Mouse (Mus musculus): ENCODE measurements around the gene Sap25. TPM values are rescaled to one million over a fixed set of nuclear protein-coding genes. Genes with fewer than 3 reads are reported as not detected.
"Not testable (repeated sequence)": the region's sequence is repeated elsewhere in the genome, so short reads cannot be mapped to it uniquely, and the experiment has no call there.

Gene Sap25
- 1 to 10 TPM; 2.7 to 4.5 TPM for total RNA-seq (2021)

DNA sequence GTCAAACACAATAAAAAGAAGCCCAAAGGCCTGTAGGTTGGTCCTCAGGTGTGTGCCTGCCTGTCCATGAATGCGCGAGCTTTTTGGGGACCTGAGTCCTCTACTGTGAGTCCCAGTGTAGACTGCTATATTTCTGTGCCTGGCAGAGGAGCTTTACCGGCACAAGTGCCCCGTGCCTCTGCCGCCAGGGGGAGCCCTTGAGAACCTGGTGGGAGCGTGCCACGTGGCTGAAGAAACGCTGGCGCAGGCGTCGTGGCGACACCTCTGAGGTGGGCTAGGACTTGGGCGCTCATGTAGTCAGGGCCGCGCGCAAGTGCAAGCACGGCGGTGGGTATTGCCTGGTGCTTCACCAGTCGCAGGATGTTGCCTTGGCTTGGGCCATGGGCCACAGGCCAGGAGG lies at the start of gene Sap25:
TSS of gene Sap25 (plus strand) at position 281 of the 400 bp plus-strand sequence.
- intact Hi-C loops (cut with DNase I) = no loop called here
- peak in 1 of 2 experiments; percentile 53 for DNase-seq (ENCODE audit: extremely low spot score in 1 of 2, low spot score in 2 of 2)

- DNase-seq (ENCODE audit: extremely low spot score in 1 of 2, low spot score in 2 of 2) = no peak
- intact Hi-C loops (cut with DNase I) = no loop called here
Observed at GRCm38 (mm10) chr5:137595921-137596320, 45.2 kb upstream of the Sap25 start.

DNA sequence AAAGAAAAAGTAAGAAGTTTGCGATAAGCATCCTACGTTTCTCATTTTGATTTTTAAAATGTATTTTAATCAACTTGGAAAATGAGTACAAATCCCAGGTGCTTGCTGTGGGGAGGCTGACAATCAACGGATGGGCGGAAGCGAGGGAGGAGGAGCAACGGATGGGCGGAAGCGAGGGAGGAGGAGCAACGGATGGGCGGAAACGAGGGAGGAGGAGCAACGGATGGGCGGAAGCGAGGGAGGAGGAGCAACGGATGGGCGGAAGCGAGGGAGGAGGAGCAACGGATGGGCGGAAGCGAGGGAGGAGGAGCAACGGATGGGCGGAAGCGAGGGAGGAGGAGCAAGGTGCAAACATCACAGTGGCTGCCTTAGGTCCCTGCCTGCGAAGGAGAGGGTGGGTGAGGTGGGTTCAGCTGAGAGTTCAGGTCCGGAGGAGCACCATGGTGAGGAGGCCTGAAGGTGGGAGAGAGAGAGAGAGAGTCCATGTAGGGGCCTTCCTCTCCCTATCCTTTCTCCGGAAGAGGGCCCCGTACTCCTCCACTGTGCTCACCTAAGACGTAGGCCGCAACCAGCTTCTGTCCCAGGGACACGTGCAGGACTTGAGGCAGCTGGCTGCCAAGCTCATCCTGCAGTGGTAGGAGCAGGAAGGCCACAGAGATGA lies 44.4 kb upstream of the Sap25 start:
- intact Hi-C loops (cut with DNase I) = no loop called here
- DNase-seq (ENCODE audit: extremely low spot score in 1 of 2, low spot score in 2 of 2) = no peak

DNA sequence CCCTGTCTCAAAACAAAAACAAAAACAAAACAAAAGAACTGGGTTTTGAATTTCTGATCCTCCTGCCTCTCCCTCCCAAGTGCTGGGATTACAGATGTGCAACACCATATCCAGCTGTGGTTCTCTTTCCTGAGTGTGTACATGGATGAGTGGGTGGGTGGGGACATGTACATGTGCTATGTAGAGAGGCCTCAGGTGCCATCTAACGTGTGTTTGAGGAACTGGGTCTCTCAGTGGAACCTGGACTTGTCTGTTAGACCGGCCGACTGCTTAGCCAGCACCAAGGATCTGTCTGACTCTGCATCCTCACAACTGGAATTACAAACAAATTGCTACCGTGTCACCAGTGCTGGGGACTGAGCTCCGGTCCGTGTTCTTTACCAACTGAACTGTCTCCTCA lies 43.5 kb upstream of the Sap25 start:
- intact Hi-C loops (cut with DNase I) = no loop called here
- no peak for DNase-seq (ENCODE audit: extremely low spot score in 1 of 2, low spot score in 2 of 2)

GRCm38 (mm10) chr5:137598100-137598826 lies 42.9 kb upstream of the Sap25 start:
- no peak for DNase-seq (ENCODE audit: extremely low spot score in 1 of 2, low spot score in 2 of 2)
- intact Hi-C loops (cut with DNase I) = no loop called here

GRCm38 (mm10) chr5:137599600-137599999 lies 41.5 kb upstream of the Sap25 start:
- intact Hi-C loops (cut with DNase I) = no loop called here

GRCm38 (mm10) chr5:137600281-137600618 lies 40.9 kb upstream of the Sap25 start:
- peak in 1 of 2 experiments; percentile 57 for DNase-seq (ENCODE audit: extremely low spot score in 1 of 2, low spot score in 2 of 2)
- intact Hi-C loops (cut with DNase I) = no loop called here

More at GRCm38 (mm10) chr5:137599600-137599999, 41.5 kb upstream of the Sap25 start:
- DNase-seq (ENCODE audit: extremely low spot score in 1 of 2, low spot score in 2 of 2) = no peak

- DNase-seq (ENCODE audit: extremely low spot score in 1 of 2, low spot score in 2 of 2) = peak; percentile 95 to 96
- intact Hi-C loops (cut with DNase I) = no loop called here
Observed at GRCm38 (mm10) chr5:137600619-137601364, 40.3 kb upstream of the Sap25 start, which contains the start of gene Mospd3. Mospd3 (minus strand) TSS chr5:137601058.

DNA sequence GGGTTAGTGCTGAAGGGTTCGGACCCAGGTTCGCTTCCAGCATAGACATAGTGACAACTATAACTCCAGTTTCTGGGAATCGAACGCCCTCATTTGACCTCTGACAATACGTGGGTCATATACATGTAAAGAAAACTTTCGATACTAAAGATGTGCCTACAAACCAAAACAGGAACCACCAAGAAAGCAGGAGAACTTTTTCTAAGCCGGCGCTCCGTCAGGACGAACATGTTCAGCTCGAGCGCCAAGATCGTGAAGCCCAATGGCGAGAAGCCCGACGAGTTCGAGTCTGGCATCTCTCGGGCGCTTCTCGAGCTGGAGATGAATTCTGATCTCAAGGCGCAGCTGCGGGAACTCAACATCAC lies 39.8 kb upstream of the Sap25 start:
- intact Hi-C loops (cut with DNase I) = no loop called here
- DNase-seq (ENCODE audit: extremely low spot score in 1 of 2, low spot score in 2 of 2) = no peak

GRCm38 (mm10) chr5:137607860-137608653 lies 33.1 kb upstream of the Sap25 start:
- DNase-seq (ENCODE audit: extremely low spot score in 1 of 2, low spot score in 2 of 2) = no peak
- intact Hi-C loops (cut with DNase I) = no loop called here

DNA sequence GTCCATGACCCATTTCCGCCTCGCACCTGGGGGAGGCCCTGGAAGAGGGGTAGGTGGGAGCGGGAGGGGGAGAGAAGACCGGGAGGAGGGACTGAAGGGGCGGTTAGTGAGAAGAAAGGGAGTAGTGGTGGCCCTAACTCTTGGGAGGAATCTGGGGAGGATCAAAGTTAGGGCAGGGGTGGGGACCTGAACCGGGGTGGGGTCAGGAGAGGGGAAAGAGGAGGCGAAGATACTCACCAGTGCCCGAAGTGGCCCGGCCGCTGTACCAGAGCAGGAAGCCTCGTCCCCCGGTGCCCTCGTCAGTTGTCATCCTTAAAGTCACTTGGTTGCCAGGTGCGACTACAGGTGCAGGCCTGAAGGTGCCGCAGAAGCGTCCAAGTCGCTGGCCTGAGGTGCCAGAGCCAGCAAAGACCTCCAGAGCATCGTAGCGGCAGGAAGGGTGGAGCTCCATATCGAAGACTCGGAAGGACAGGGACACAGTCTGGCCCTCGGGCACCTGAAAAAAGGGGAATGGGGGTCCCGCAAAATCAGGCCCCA lies 32.4 kb upstream of the Sap25 start:
- intact Hi-C loops (cut with DNase I) = no loop called here
- DNase-seq (ENCODE audit: extremely low spot score in 1 of 2, low spot score in 2 of 2) = no peak

DNA sequence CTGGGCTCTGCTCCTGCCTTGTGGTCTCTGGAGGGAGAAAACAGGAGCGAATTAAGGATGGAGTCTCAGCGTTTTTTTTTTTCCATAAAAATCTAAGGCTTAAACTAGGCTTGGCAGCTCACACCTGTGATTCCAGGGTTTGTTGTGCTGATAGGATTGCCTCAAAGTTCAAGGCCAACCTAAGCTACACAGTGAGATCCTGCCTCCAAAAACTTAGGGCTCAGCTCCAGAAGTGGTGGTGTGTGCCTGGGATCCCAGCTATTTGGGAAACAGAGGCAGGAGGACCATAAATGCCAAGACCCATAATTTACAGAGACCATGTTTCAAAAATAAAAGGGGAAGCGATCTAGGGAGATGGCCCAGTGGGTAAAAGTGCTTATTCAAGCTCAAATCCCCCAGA lies 31.8 kb upstream of the Sap25 start:
- intact Hi-C loops (cut with DNase I) = no loop called here

GRCm38 (mm10) chr5:137610056-137610455 lies 31.1 kb upstream of the Sap25 start:
- intact Hi-C loops (cut with DNase I) = no loop called here
- no peak for DNase-seq (ENCODE audit: extremely low spot score in 1 of 2, low spot score in 2 of 2)

More for the DNA sequence above, 31.8 kb upstream of the Sap25 start:
- no peak for DNase-seq (ENCODE audit: extremely low spot score in 1 of 2, low spot score in 2 of 2)

DNA sequence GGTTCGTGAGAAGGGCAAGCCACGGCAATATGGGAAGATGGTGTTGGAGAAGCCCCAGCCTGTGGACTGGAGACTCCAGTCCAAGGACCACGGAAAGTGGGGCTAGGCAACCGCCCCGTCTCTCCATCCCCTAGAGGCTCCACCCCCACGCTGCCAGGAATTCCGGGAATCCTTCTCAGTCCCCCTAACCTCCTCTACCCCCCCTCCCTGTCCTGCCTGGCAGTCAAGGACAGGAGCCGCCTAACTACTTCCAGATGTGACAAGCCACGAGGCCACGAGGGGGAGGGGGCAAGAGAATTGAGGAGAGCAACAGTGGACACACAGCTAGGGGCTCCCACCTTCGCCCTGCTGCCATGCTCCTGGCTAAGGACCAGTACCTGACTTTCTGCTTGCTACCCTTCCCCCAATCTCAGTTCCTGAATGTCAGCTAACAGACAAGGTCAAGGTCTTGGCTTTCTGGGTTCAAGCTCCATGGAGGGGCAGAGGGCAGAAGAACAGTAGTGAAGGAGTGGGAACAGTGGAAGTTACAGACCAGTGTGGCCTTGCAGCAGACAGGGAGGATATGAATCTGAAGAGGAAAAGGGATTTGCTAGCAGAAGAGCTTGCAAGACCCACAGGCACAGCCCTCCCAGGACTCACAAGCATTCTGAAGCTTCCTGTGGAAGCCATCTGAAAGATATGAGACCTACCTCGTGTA lies 30.4 kb upstream of the Sap25 start:
- DNase-seq (ENCODE audit: extremely low spot score in 1 of 2, low spot score in 2 of 2) = peak in 1 of 2 experiments; percentile 88
- intact Hi-C loops (cut with DNase I) = no loop called here

DNA sequence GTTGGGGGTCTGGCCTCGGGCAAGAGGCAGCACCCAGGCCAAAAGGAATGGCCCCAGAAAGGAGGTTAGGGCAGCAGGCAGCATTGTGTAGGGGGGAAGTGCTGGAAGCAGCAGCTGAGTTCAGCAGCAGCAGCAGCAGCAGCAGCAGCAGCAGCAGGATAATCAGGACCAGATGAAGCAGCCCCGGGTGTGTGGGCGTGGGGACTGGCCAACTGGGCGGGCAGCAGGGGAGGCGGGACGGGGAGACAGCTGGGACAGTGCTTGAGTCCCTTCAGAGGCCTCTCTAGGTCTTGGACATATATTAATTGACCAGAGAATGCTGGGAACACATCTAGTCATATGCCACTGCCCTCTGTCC lies 29.9 kb upstream of the Sap25 start:
- DNase-seq (ENCODE audit: extremely low spot score in 1 of 2, low spot score in 2 of 2) = peak in 1 of 2 experiments; percentile 84
- intact Hi-C loops (cut with DNase I) = no loop called here

DNA sequence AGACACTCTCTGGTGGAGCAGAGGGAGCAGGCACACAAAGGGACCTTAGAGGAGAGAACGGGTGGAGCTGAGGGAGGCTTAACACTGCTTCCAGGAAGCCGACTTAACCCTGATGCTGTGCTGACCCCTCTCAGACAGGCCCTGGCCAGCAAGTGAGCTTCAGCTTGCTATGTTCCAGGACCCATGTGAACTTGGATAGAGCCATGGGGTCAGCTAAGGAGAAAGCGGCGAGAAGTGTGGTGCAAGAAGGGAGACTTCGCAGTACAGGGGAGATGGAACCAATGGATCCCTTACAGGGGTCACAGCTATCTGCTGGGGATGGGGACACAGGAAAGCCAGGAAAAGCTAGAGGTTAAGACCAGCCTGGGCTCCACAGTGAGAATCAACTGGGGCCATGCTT lies 28.1 kb upstream of the Sap25 start:
- DNase-seq (ENCODE audit: extremely low spot score in 1 of 2, low spot score in 2 of 2) = no peak
- intact Hi-C loops (cut with DNase I) = no loop called here

DNA sequence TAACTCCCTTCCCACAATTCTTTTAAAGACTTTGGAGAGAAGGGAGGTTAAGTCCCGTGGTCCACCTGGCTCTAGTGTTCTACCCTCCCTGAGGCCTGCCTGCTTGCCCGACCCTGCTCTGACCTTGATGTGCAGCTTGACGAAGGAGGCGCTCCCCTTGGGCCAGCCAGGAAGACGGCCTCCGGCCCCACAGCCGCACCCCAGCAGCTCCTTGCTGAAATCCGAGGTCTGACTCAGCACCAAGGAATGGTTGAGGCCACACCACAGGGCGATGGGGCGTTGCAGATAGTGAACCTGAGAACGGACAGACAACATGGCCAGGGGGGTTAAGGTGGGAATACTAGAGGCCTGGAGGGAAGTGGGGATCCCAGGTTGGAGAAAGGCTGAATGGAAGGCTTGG lies 27.6 kb upstream of the Sap25 start, which contains the start of gene Pcolce:
TSS of gene Pcolce (minus strand) at position 235 of the 400 bp plus-strand sequence.
- DNase-seq (ENCODE audit: extremely low spot score in 1 of 2, low spot score in 2 of 2) = no peak
- intact Hi-C loops (cut with DNase I) = no loop called here

DNA sequence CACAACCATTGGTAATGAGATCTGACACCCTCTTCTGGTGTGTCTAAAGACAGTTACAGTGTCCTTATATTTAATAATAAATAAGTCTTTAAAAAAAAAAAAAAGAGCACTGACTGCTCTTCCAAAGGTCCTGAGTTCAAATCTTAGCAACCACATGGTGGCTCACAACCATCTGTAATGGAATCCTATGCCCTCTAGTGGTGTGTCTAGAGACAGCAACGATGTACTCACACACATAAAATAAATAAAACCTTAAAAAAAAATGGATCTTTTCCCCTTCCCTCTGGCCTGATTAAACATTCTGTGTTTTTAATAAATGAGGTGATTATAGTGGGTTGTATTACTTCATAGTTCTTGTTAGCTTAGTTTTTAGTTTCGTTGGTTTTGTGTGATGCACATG lies 26.2 kb upstream of the Sap25 start:
- DNase-seq (ENCODE audit: extremely low spot score in 1 of 2, low spot score in 2 of 2); intact Hi-C loops (cut with DNase I): not testable (repeated sequence)

Measured in left cerebral cortex, postnatal 10 days (tissue).